Comparison of ENCODE assay signal across 11 mouse cellular contexts in genomic region chr6:13747969-13748368, GRCm38 (mm10).
DNase-seq lines count a peak whose midpoint lies in the region; ATAC-seq lines count a peak whose summit lies in the region.
"Had no signal": no experiment of that assay in that cellular context is flagged by ENCODE, and none has a peak within 500 bp of the region (broad histone marks: within the 10 kb centered on the region; RNA-seq: fewer than 3 reads in every experiment).

No protein-coding gene starts in this region.

- no peak overlapping the region for H3K9ac ChIP-seq in heart, embryonic 16.5 days (ENCODE audit: low read length)
- no peak overlapping the region for H3K9ac ChIP-seq in midbrain, embryonic 15.5 days
- no peak overlapping the region for H3K9ac ChIP-seq in kidney, embryonic 16.5 days (replicated peaks; ENCODE audit: low read length)
- H3K9ac ChIP-seq: liver, postnatal 0 days had no signal

- H3K4me3 ChIP-seq in heart, embryonic 16.5 days (ENCODE audit: low read length), result no peak overlapping the region
- H3K4me3 ChIP-seq in midbrain, embryonic 15.5 days, result no peak overlapping the region
- H3K4me3 ChIP-seq in kidney, embryonic 16.5 days (ENCODE audit: low read length), result no peak overlapping the region

- no peaks in the 10 kb centered on the region for H3K9me3 ChIP-seq in heart, embryonic 16.5 days (replicated peaks; ENCODE audit: control insufficient read depth, low read length)
- no peaks in the 10 kb centered on the region for H3K9me3 ChIP-seq in midbrain, embryonic 15.5 days
- no peaks in the 10 kb centered on the region for H3K9me3 ChIP-seq in kidney, embryonic 16.5 days (ENCODE audit: low read length)

- no peaks in the 10 kb centered on the region for H3K36me3 ChIP-seq in heart, embryonic 16.5 days (ENCODE audit: control insufficient read depth, insufficient read depth)
- H3K36me3 ChIP-seq in midbrain, embryonic 15.5 days (replicated peaks), result no peaks in the 10 kb centered on the region
- no peaks in the 10 kb centered on the region for H3K36me3 ChIP-seq in kidney, embryonic 16.5 days (ENCODE audit: insufficient read depth, low read length)

- DNase-seq in cerebellum, postnatal 14 days, result peak; percentile 9 to 16
- no peak for DNase-seq in cerebellum, adult 11-12 months
- DNase-seq in WW6 (ENCODE audit: low read depth, low spot score), result peak; percentile 34
- no peak for DNase-seq in Muller cell, postnatal 12 days (ENCODE audit: inconsistent ontology term)
- DNase-seq: kidney, postnatal 10 days; liver, postnatal 0 days; thymus, postnatal 4 days had no signal

- no peak overlapping the region for H3K27ac ChIP-seq in heart, embryonic 16.5 days (ENCODE audit: low read length)
- peak overlapping the region; percentile 4; the same call in 1 of the 2 replicates for H3K27ac ChIP-seq in midbrain, embryonic 15.5 days
- no peak overlapping the region for H3K27ac ChIP-seq in kidney, embryonic 16.5 days (ENCODE audit: low read length)

- H3K27me3 ChIP-seq in heart, embryonic 16.5 days (ENCODE audit: control insufficient read depth, insufficient read depth, low read length), result no peaks in the 10 kb centered on the region
- H3K27me3 ChIP-seq in midbrain, embryonic 15.5 days (replicated peaks), result no peaks in the 10 kb centered on the region
- H3K27me3 ChIP-seq in kidney, embryonic 16.5 days (ENCODE audit: insufficient read depth, low read length), result no peaks in the 10 kb centered on the region

- WGBS in heart, embryonic 16.5 days, result 24% methylated on average over 8 of the region's 8 CpGs
- 9% methylated on average over 8 of the region's 8 CpGs for WGBS in midbrain, embryonic 15.5 days
- WGBS in kidney, embryonic 16.5 days, result 27% methylated on average over 8 of the region's 8 CpGs

- peak overlapping the region; percentile 27; the same call in 1 of the 2 replicates for H3K4me2 ChIP-seq in heart, embryonic 16.5 days (ENCODE audit: low read depth, low read length)
- peak overlapping the region; percentile 25 for H3K4me2 ChIP-seq in midbrain, embryonic 15.5 days
- no peak overlapping the region for H3K4me2 ChIP-seq in kidney, embryonic 16.5 days (replicated peaks; ENCODE audit: low read depth, low read length)

- H3K4me1 ChIP-seq in heart, embryonic 16.5 days (ENCODE audit: control insufficient read depth, insufficient read depth, low read length), result peaks cover 9% of the 10 kb centered on the region
- peaks cover 6% of the 10 kb centered on the region for H3K4me1 ChIP-seq in midbrain, embryonic 15.5 days
- H3K4me1 ChIP-seq in kidney, embryonic 16.5 days (ENCODE audit: insufficient read depth, low read length), result no peaks in the 10 kb centered on the region

- ATAC-seq in heart, embryonic 16.5 days (replicated peaks; ENCODE audit: extremely low read depth, insufficient read depth, low FRiP score), result no peak
- peak; percentile 77 for ATAC-seq in midbrain, embryonic 15.5 days (replicated peaks)
- no peak for ATAC-seq in megakaryocyte-erythroid progenitor cell, adult 5-6 weeks (replicated peaks; ENCODE audit: low FRiP score, low TSS enrichment, poor library complexity, severe bottlenecking)
- ATAC-seq in kidney, embryonic 16.5 days (ENCODE audit: low FRiP score, low TSS enrichment), result no peak
- ATAC-seq: liver, postnatal 0 days had no signal

Comparison
In these comparisons a context has a peak if more than half of its experiments do, and no peak if none do; other contexts are left out.
1. DNase-seq: peak in cerebellum, postnatal 14 days (2 of 2) and WW6 (single experiment); none in cerebellum, adult 11-12 months (single experiment) and Muller cell, postnatal 12 days (single experiment).